Mouse (Mus musculus) CD4-positive naive resting alpha-beta T cell, adult 76 days (primary cell): Measurements from ENCODE around the gene Kera. TPM values are rescaled to one million over a fixed set of nuclear protein-coding genes. Genes with fewer than 3 reads are reported as not detected.

Experiments used
- total RNA-seq: library from RNA; stranded (reverse); gene quantifications from one replicate; pipeline ENCODE4 v1.2.4, GENCODE M21; 2023

The Kera gene
- total RNA-seq = not detected

DNA sequence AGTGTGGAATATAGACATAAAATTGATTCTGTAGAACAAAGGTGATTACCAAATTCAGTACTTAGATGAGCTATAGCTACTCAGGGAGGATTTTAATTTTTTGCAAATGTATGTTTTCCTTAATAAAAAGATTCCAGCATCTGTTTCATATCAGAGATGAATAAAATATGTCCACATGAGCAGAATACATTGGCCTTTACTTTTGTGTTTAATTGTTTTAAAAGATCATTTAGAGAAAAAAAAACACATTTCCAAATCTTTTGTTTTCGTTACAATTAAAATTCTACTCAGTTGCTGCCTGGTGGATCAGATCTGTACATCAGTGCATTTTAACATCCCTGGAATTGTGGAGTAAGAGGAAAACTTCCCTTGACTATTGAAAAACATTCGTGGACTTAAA, at the start of gene Kera:
TSS of gene Kera (plus strand) at position 301 of the 400 bp plus-strand sequence.

GRCm38 (mm10) chr10:97564957-97565856, 41.5 kb upstream of the Kera start, which contains the start of gene Lum:
Gene Lum, plus strand, starts transcription at chr10:97565128.

DNA sequence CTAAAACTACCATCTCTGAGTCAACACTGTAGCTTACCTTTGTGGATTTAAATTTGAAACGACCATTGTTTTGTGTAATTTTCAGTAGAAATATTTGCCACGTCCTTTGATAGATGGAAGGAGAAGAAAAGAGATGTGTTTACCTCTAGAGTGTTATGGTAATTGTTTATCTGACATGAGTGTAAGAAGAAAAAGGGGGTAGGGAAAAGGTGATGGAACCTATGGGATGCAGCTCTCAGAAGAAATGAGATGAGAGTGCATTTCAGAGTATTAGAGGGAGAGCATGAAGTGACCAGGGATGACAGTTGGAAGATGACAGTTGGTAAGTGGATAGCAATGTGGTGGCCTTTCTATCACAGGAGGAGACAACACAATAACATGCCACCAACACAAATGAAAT, 37.1 kb downstream of the Kera start, which contains the start of gene Epyc:
TSS of gene Epyc (plus strand) at position 301 of the 400 bp plus-strand sequence.

Other genes with a start within 250 kb of the Kera start
- gene Dcn, start 127.3 kb upstream of the Kera start, total RNA-seq = 1.4 TPM
- gene Lum, start 41.8 kb upstream of the Kera start, total RNA-seq = not detected
- not detected for gene Epyc, start 37.2 kb downstream of the Kera start, total RNA-seq
- gene Ccer1, start 86.2 kb downstream of the Kera start, total RNA-seq = not detected
- not detected for gene C030005K15Rik, start 119.9 kb downstream of the Kera start, total RNA-seq